Mouse (Mus musculus) limb, embryonic 15.5 days (tissue): ENCODE data around the gene Fam167b. TPM values are rescaled to one million over a fixed set of nuclear protein-coding genes. Genes with fewer than 3 reads are reported as not detected.

Source experiments
- ATAC-seq: fragments of 200-750 bp; cut with Nextera tagmentation; 2 replicates; pipeline ENCODE4 v1.8.0; 2017; ENCODE audit warnings: low read depth, moderate TSS enrichment; ENCODE audit not compliant: insufficient number of reproducible peaks, low FRiP score, low TSS enrichment
- H3K27ac ChIP-seq: fragments of 300-500 bp; sonication (generic); 2 replicates; pipeline ENCODE4 v1.5.1; 2015; ENCODE audit warnings: moderate library complexity, mild to moderate bottlenecking, inconsistent platforms
- H3K27me3 ChIP-seq: fragments of 300-500 bp; sonication (generic); 2 replicates; pipeline ENCODE4 v1.6.1; 2015; ENCODE audit warnings: inconsistent platforms
- H3K36me3 ChIP-seq: fragments of 300-500 bp; sonication (generic); 2 replicates; pipeline ENCODE4 v1.6.1; 2015; ENCODE audit warnings: inconsistent platforms
- H3K4me1 ChIP-seq: fragments of 300-500 bp; sonication (generic); 2 replicates; pipeline ENCODE4 v1.6.1; 2015; ENCODE audit warnings: inconsistent platforms
- H3K4me2 ChIP-seq: fragments of 300-500 bp; sonication (generic); 2 replicates; pipeline ENCODE4 v1.6.1; 2015; ENCODE audit warnings: mild to moderate bottlenecking, inconsistent platforms
- H3K4me3 ChIP-seq: fragments of 300-500 bp; sonication (generic); 2 replicates; pipeline ENCODE4 v1.5.1; 2015; ENCODE audit warnings: mild to moderate bottlenecking, inconsistent platforms
- H3K9ac ChIP-seq: fragments of 300-500 bp; sonication (generic); 2 replicates; pipeline ENCODE4 v1.6.1; 2015; ENCODE audit warnings: inconsistent platforms
- H3K9me3 ChIP-seq: fragments of 300-500 bp; sonication (generic); 2 replicates; pipeline ENCODE4 v1.6.1; 2016; ENCODE audit warnings: inconsistent platforms
- WGBS: fragments of 180-500 bp; shearing (Covaris S2); methylation state at CpG from one replicate; pipeline ENCODE4 v1.1.7; 2015; 5-methylcytosine and 5-hydroxymethylcytosine counted together
- polyA plus RNA-seq: library from polyadenylated mRNA; unstranded; fragments of >200 nt; fragmentation: Nextera tagmentation; extraction: Ambion mirVana; gene quantifications from 2 replicates; pipeline ENCODE4 v1.2.1, GENCODE M21; 2015

The Fam167b gene
- polyA plus RNA-seq, 1 experiment from 2014 or later = 6.9 TPM

DNA sequence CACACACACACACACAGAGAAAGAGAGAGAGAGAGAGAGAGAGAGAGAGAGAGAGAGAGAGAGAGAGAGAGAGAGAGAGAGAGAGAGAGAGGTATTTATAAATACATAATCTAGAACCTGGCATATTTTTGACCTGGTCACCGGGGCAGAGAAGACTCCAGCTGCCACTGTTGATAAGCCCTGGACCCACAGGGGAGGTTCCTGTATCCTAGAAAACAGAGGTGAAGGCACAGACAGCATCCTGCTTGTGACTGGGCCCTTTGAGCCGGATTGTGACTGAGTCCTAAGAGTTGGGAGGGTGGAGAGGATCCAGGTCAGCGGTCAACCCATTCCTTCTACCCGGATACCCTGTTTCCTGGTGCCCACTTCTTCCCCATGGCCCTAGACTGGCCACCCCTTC lies 10.5 kb upstream of the Fam167b start:
- Histone ChIP-seq H3K27ac (no peak overlapping the region), H3K4me1 (peaks cover 8% of the 10 kb centered on the region; the same call in 1 of the 2 replicates), H3K36me3 (peaks cover 31% of the 10 kb centered on the region), H3K9ac (no peak overlapping the region), H3K27me3 (no peaks in the 10 kb centered on the region), H3K4me3 (no peak overlapping the region), H3K4me2 (no peak overlapping the region), H3K9me3 (no peaks in the 10 kb centered on the region)
- no peak for ATAC-seq
- WGBS = 65% methylated on average over 4 of the region's 4 CpGs

DNA sequence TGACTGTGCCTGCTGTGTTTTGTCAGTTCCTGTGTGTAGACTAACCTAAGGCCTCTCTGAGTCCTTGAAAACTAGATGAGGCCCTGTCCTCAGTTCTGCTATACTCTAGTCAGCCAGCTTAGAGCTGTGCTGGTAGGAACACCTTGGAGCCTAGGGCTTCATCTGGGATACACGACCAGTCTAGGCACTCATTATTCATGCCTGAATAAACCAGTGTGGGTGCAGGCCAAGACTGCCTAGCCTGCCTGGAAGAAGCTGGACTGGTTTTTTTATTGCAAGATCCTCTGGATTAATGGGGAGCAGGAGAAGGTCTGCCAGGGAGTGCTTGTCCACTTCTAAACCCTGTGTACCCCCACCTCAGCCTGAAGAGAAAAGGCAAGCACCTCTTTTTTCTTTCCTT lies 8.6 kb upstream of the Fam167b start:
- no peak overlapping the region for H3K4me3 ChIP-seq
- WGBS = 36% methylated on average over 1 of the region's 1 CpGs
- H3K27me3 ChIP-seq = no peaks in the 10 kb centered on the region
- peak overlapping the region; percentile 8; the same call in 1 of the 2 replicates for H3K27ac ChIP-seq
- no peaks in the 10 kb centered on the region for H3K9me3 ChIP-seq
- H3K36me3 ChIP-seq = peaks cover 14% of the 10 kb centered on the region
- H3K4me1 ChIP-seq = peaks cover 8% of the 10 kb centered on the region; the same call in 1 of the 2 replicates
- H3K4me2 ChIP-seq = no peak overlapping the region
- no peak overlapping the region for H3K9ac ChIP-seq
- ATAC-seq = no peak

DNA sequence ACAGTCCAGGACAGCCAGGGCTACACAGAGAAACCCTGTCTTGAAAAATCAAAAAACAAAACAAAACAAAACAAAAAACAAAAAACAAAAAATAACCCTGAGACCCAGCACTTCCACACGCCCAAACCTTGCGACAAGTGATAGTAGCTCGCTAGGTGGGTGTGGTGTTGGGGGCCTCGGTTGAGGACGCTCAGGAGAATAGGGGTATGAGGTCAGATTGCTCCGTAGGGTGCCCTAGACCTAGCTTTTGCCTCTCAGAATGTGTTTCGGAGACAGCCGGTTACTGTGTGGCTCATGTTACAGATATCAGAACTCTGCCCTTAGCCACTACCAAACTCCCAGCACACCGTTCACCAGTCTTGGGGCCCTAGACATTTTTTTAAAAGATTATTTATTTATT lies 7.4 kb upstream of the Fam167b start:
- WGBS = 72% methylated on average over 9 of the region's 9 CpGs
- Histone ChIP-seq H3K4me2 (peak overlapping the region; percentile 75), H3K9ac (no peak overlapping the region), H3K36me3 (peaks cover 2% of the 10 kb centered on the region), H3K4me1 (peaks cover 8% of the 10 kb centered on the region; the same call in 1 of the 2 replicates), H3K27me3 (no peaks in the 10 kb centered on the region), H3K4me3 (0 out of 2 replicates have a peak overlapping the region, but pooled peaks have one; percentile 49), H3K27ac (no peak overlapping the region), H3K9me3 (no peaks in the 10 kb centered on the region)
- no peak for ATAC-seq

DNA sequence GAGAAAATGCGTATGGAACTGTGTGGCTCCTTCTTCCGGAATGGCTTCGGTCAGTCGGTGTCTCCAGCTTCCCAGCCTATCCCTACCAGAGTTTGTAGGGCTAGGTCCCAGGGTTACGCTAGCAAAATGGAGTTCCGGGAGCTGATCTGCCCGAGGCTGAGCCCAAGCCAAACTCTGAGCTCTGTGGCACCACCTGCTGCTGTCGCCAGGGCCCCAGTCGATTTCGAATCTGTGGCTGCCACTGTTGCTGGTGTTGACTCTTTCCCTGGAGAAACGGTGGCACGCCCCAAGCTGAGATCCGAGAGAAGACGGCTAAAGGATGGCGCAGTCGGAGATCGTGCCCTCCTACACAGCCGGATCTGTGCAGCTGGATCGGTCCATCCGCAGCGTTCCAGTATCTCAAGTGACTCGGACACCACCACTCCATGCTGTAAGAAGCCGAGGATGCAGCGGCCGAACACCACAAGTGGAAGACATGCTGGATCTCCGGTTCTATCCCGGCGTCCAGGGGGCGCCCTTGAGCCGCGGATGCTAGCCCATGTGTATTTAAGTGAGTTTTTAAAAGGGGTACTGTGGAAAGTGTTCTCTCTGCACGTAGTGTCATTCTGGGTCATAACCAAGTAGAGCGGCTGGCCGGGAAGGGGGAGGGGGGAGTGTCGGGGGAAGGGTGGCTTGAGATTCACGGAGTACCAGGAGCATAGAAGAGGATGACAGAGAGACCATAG lies 6.7 kb upstream of the Fam167b start:
- WGBS = 1% methylated on average over 36 of the region's 36 CpGs
- H3K4me3 ChIP-seq = peak overlapping the region; percentile 49
- H3K9me3 ChIP-seq = no peaks in the 10 kb centered on the region
- peak overlapping the region; percentile 75 for H3K4me2 ChIP-seq
- peak; percentile 63; the same call in 1 of the 2 replicates for ATAC-seq
- peaks cover 8% of the 10 kb centered on the region; the same call in 1 of the 2 replicates for H3K4me1 ChIP-seq
- no peaks in the 10 kb centered on the region for H3K27me3 ChIP-seq
- no peaks in the 10 kb centered on the region for H3K36me3 ChIP-seq
- H3K9ac ChIP-seq = peak overlapping the region; percentile 26; the same call in 1 of the 2 replicates
- H3K27ac ChIP-seq = peak overlapping the region; percentile 57

DNA sequence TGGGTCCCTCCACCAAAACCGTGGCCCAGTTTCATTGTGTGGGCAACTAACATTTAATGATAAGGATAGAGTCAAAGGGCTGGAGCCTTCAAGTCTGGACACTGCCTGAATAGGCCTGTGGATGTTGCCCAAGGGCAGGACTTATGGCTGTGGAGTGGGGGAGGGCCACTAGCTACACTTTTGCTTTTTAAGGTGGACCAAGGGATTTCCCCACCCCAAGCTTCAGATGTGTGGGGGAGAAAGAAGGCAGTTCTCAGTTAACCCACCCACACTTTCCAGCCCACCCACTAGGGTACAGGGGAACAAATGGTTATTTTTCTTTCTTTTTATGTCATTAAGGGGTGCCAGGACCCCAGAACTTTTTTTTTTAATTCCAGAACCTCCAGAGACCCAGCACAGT lies 6.0 kb upstream of the Fam167b start:
- peaks cover 8% of the 10 kb centered on the region; the same call in 1 of the 2 replicates for H3K4me1 ChIP-seq
- H3K27me3 ChIP-seq = no peaks in the 10 kb centered on the region
- no peaks in the 10 kb centered on the region for H3K36me3 ChIP-seq
- 64% methylated on average over 1 of the region's 1 CpGs for WGBS
- no peaks in the 10 kb centered on the region for H3K9me3 ChIP-seq
- H3K4me3 ChIP-seq = peak overlapping the region; percentile 49
- no peak for ATAC-seq
- H3K4me2 ChIP-seq = peak overlapping the region; percentile 75
- no peak overlapping the region for H3K9ac ChIP-seq
- H3K27ac ChIP-seq = no peak overlapping the region; the same call in 1 of the 2 replicates

DNA sequence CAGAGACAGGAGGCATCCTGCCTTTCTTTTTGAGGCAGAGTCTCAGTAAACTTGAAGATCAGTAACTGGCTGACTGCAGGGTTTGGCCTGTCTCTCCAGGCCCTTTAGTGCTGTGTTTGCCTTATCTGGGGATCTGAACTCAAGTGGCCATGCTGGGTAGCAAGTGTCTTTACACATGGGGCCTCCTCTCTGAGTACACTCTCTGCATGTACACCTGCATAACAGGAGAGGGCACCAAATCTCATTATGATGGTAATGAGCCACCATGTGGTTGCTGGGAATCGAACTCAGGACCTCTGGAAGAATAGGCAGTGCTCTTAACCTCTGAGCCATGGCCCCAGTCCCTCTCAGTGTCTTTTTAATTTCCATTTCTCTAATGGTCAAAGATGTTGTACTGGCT lies 3.9 kb upstream of the Fam167b start:
- no peak overlapping the region for H3K4me3 ChIP-seq
- H3K4me1 ChIP-seq = peaks cover 8% of the 10 kb centered on the region; the same call in 1 of the 2 replicates
- no peaks in the 10 kb centered on the region for H3K9me3 ChIP-seq
- H3K27ac ChIP-seq = no peak overlapping the region
- WGBS = 83% methylated on average over 1 of the region's 1 CpGs
- no peak overlapping the region for H3K9ac ChIP-seq
- no peaks in the 10 kb centered on the region for H3K27me3 ChIP-seq
- H3K36me3 ChIP-seq = no peaks in the 10 kb centered on the region
- no peak overlapping the region for H3K4me2 ChIP-seq
- ATAC-seq = no peak

DNA sequence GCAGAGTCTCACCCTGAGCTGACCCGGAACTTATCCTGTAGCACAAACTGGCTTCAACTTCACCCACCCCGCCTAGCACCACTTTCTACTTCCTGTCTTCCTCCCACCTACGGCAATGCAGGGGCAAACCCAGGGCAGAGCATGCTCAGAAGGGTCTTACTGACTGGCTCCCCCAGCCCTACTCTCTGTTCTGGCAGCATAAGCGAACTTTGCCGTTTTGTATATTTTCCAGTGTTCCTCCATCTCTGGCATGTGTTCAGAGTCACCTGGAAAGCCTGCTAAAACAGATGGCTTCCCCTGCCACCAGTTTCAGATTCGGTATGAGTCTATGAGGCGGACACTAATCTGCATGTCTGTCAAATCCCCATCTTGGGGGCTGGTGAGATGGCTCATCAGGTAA lies 2.0 kb upstream of the Fam167b start:
- H3K9me3 ChIP-seq = no peaks in the 10 kb centered on the region
- H3K4me3 ChIP-seq = no peak overlapping the region
- no peaks in the 10 kb centered on the region for H3K27me3 ChIP-seq
- no peak for ATAC-seq
- H3K9ac ChIP-seq = no peak overlapping the region
- no peaks in the 10 kb centered on the region for H3K36me3 ChIP-seq
- no peak overlapping the region for H3K4me2 ChIP-seq
- no peak overlapping the region for H3K27ac ChIP-seq
- H3K4me1 ChIP-seq = peaks cover 11% of the 10 kb centered on the region
- 56% methylated on average over 7 of the region's 7 CpGs for WGBS

DNA sequence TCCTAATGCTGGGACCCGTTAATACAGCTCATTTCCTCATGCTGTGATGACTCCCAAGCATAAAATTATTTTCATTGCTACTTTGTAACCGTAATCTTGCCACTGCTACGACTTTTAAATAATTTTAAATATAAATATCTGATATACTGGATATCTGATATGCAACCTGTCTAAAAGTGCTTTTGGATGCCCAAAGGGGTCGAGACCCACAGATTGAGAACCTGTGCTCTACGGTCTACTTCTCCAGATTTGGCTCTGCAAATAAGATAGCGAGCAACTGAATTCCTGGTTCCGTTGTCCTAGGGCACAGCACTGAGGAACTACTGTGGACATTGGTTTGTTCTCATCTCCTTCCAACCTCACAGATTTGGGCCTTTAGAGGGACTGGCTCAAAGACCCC lies 661 bp downstream of the Fam167b start:
- H3K4me2 ChIP-seq = no peak overlapping the region
- no peak for ATAC-seq
- WGBS = 75% methylated on average over 7 of the region's 7 CpGs

DNA sequence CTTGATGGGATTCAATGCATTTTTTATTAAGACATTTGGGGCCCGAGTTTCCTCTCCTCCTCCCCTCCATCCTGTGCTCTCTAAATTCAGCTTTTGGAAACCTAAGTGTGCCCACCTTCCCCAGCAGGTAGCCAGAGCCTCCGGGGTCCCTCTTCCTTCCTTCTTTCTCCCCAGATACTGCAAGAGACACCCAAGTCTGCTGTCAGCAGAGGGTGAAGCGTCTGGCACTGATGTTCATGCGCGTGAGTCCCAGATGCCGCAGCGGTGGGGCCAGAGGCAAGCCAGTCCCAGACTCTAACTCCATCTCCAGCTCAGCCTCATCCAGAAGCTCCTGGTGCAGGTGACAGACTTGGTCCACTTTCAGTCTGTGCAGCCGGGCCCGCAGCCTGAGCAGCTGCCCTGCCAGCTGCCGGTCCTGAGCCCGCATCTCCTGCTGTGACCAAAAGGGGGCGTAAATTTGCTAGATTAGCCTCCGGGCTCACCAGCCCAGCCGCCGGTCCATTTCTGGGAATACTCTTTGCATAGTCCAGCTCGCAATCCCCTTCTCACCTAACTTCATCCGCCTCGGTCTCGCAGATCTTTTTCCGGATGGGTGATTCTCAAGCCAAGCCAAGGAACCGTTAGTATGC lies 1.4 kb downstream of the Fam167b start:
- H3K4me1 ChIP-seq = peaks cover 10% of the 10 kb centered on the region
- H3K9me3 ChIP-seq = no peaks in the 10 kb centered on the region
- no peak overlapping the region for H3K4me2 ChIP-seq
- H3K9ac ChIP-seq = no peak overlapping the region
- no peaks in the 10 kb centered on the region for H3K27me3 ChIP-seq
- no peak for ATAC-seq
- H3K27ac ChIP-seq = no peak overlapping the region
- H3K4me3 ChIP-seq = no peak overlapping the region
- WGBS = 32% methylated on average over 21 of the region's 21 CpGs
- no peaks in the 10 kb centered on the region for H3K36me3 ChIP-seq

More for the DNA sequence above, 661 bp downstream of the Fam167b start:
- H3K4me1 ChIP-seq = peaks cover 10% of the 10 kb centered on the region
- H3K9ac ChIP-seq = no peak overlapping the region
- no peaks in the 10 kb centered on the region for H3K36me3 ChIP-seq
- no peak overlapping the region; the same call in 1 of the 2 replicates for H3K27ac ChIP-seq
- no peaks in the 10 kb centered on the region for H3K27me3 ChIP-seq
- H3K4me3 ChIP-seq = no peak overlapping the region
- H3K9me3 ChIP-seq = no peaks in the 10 kb centered on the region

DNA sequence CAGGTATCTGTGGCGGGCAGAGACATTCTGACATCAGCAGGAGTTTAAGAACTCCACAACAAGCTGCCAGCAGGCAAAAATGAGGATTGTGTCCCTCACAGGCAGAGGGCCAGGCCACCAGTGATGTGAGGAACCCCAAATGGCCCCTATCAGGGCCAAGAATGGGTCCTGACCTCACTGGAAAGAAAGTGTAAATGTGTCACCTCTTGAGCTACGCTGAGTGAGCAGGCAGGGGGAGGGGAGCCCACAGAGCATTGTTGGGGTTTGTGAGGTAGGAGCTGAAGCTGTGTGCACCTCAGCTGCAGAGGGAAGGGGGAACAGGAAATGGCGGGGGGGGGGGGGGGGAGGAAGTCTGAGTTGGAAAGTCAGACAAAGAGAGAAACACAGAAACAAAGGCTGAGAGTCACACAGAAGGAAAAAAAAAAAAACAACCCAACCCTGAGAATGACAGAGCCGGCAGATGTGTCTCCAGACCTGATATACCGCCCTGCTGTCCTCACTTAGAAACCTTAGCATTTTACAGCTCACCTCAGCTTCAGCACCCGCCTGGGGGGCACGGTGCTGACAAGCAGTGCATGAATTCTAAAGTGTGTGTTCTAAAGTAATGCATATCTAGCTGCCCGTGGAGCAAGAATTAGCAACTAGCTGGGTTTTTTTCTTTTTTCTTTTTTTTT lies 3.0 kb downstream of the Fam167b start:
- 31% methylated on average over 7 of the region's 8 CpGs for WGBS
- ATAC-seq = no peak
- no peak overlapping the region; the same call in 1 of the 2 replicates for H3K27ac ChIP-seq
- peaks cover 10% of the 10 kb centered on the region for H3K4me1 ChIP-seq
- H3K4me3 ChIP-seq = no peak overlapping the region
- no peak overlapping the region for H3K4me2 ChIP-seq
- no peaks in the 10 kb centered on the region for H3K27me3 ChIP-seq
- no peaks in the 10 kb centered on the region for H3K36me3 ChIP-seq
- no peaks in the 10 kb centered on the region for H3K9me3 ChIP-seq
- H3K9ac ChIP-seq = no peak overlapping the region

DNA sequence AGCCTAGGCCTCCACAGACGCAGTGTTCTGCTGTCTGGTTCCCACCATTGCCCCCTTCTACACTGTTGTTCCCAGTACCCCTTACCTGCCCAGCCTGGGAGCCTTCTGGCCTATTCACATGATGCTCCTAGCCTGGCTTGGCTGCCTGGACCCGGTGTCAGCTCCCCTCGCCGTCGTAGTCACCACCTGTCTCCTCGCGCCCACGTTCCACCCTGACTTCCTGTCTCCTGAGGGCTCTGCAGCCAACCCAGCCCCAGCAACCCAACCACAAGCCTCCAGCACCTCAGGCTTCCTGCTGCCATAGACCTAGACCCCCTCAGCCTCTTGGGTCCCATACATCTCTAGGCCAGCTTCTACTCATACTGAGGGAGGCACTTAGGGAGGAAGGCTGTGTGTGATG lies 4.9 kb downstream of the Fam167b start, which contains the start of gene Lck:
TSS of gene Lck (minus strand) at position 212 of the 400 bp plus-strand sequence.
- H3K27ac ChIP-seq = no peak within 1 kb of the TSS
- no peak within 1 kb of the TSS for H3K4me3 ChIP-seq
- 84% methylated on average over 8 of the region's 8 CpGs for WGBS
- H3K4me1 ChIP-seq = peaks cover 10% of the 10 kb centered on the region
- no peak for ATAC-seq
- no peaks in the 10 kb centered on the region for H3K36me3 ChIP-seq
- H3K27me3 ChIP-seq = no peaks in the 10 kb centered on the region
- H3K9me3 ChIP-seq = no peaks in the 10 kb centered on the region
- H3K4me2 ChIP-seq = no peak within 1 kb of the TSS
- H3K9ac ChIP-seq = no peak within 1 kb of the TSS

DNA sequence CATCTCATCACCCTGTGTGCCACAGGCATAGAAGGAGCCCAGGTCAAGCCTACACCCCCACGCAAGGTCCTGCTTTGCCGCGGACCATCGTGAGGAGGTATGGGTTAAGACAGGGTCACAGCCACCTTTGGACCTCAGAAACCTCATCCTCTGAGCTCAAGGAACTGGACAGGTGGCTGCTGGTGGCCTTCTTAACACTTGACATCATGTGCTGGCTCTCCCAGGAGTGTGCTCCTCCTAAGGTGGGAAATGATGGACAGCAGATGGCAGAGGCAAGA lies 5.3 kb downstream of the Fam167b start:
- 93% methylated on average over 4 of the region's 4 CpGs for WGBS
- no peaks in the 10 kb centered on the region for H3K9me3 ChIP-seq
- H3K4me3 ChIP-seq = no peak overlapping the region
- H3K27me3 ChIP-seq = no peaks in the 10 kb centered on the region
- H3K27ac ChIP-seq = no peak overlapping the region
- H3K4me2 ChIP-seq = no peak overlapping the region
- H3K36me3 ChIP-seq = no peaks in the 10 kb centered on the region
- peaks cover 10% of the 10 kb centered on the region for H3K4me1 ChIP-seq
- ATAC-seq = no peak
- H3K9ac ChIP-seq = no peak overlapping the region
